Mouse (Mus musculus) activated CD4-positive, CD25-positive, alpha-beta regulatory T cell, adult 9 weeks (primary cell): ENCODE measurements around the gene Akr1b3. TPM values are rescaled to one million over a fixed set of nuclear protein-coding genes. Genes with fewer than 3 reads are reported as not detected.

Experiments
- polyA plus RNA-seq: library from polyadenylated mRNA; unstranded; fragments of 100-300 nt; shearing (Covaris generic); gene quantifications from one replicate; pipeline ENCODE4 v1.2.1, GENCODE M21; 2017

The Akr1b3 gene
- 350 TPM for polyA plus RNA-seq

GRCm38 (mm10) chr6:34316854-34317771 is at the start of gene Akr1b3:
Gene Akr1b3 (minus strand): TSS chr6:34317478.

GRCm38 (mm10) chr6:34353658-34354353 is 36.5 kb upstream of the Akr1b3 start, which contains the start of gene Akr1b8:
Gene Akr1b8 (plus strand): TSS chr6:34354119.

Other genes with a start within 250 kb of the Akr1b3 start
- gene Slc35b4, start 140.4 kb downstream of the Akr1b3 start, polyA plus RNA-seq, result 61.1 TPM
- 0.28 TPM for gene Akr1b8, start 36.6 kb upstream of the Akr1b3 start, polyA plus RNA-seq
- 57.5 TPM for gene Akr1b10, start 66.7 kb upstream of the Akr1b3 start, polyA plus RNA-seq
- not detected for gene Akr1b7, start 94.9 kb upstream of the Akr1b3 start, polyA plus RNA-seq
- gene Bpgm, start 158.7 kb upstream of the Akr1b3 start, polyA plus RNA-seq, result 31.1 TPM